Mouse (Mus musculus) liver, embryonic 11.5 days (tissue): ENCODE data around the gene B3glct. TPM values are rescaled to one million over a fixed set of nuclear protein-coding genes. Genes with fewer than 3 reads are reported as not detected.

ENCODE experiments used
- ATAC-seq: fragments of 200-750 bp; cut with Nextera tagmentation; replicated peaks from 2 replicates; pipeline ENCODE4 v1.8.0; 2017; ENCODE audit warnings: moderate number of reproducible peaks, mild to moderate bottlenecking, moderate TSS enrichment, moderate library complexity; ENCODE audit not compliant: low FRiP score
- DNase-seq: peaks from one replicate; pipeline ENCODE4 v3.0.0-alpha.2; 2017; ENCODE audit warnings: low spot score
- H3K27ac ChIP-seq: fragments of 300-500 bp; sonication (generic); 2 replicates; pipeline ENCODE4 v1.5.1; 2014; ENCODE audit warnings: mild to moderate bottlenecking, low read depth, low read length, control low read depth
- H3K27me3 ChIP-seq: fragments of 300-500 bp; sonication (generic); replicated peaks from 2 replicates; pipeline ENCODE4 v1.6.1; 2014; ENCODE audit warnings: low read length, mixed read lengths; ENCODE audit not compliant: control insufficient read depth, insufficient read depth
- H3K36me3 ChIP-seq: fragments of 300-500 bp; sonication (generic); 2 replicates; pipeline ENCODE4 v1.6.1; 2014; ENCODE audit warnings: mild to moderate bottlenecking, low read length, moderate library complexity, mixed read lengths; ENCODE audit not compliant: control insufficient read depth, insufficient read depth
- H3K4me1 ChIP-seq: fragments of 300-500 bp; sonication (generic); replicated peaks from 2 replicates; pipeline ENCODE4 v1.6.1; 2014; ENCODE audit warnings: low read length, mixed read lengths; ENCODE audit not compliant: control insufficient read depth, insufficient read depth
- H3K4me2 ChIP-seq: fragments of 300-500 bp; sonication (generic); 2 replicates; pipeline ENCODE4 v1.6.1; 2014; ENCODE audit warnings: mild to moderate bottlenecking, control low read depth, moderate library complexity
- H3K4me3 ChIP-seq: fragments of 300-500 bp; sonication (generic); 2 replicates; pipeline ENCODE4 v1.5.1; 2014; ENCODE audit warnings: low read depth, low read length, control low read depth
- H3K9ac ChIP-seq: fragments of 300-500 bp; sonication (generic); 2 replicates; pipeline ENCODE4 v1.6.1; 2014; ENCODE audit warnings: low read depth, low read length, control low read depth
- H3K9me3 ChIP-seq: fragments of 300-500 bp; sonication (generic); 2 replicates; pipeline ENCODE4 v1.6.1; 2016; ENCODE audit warnings: low read length, inconsistent platforms, mixed read lengths; ENCODE audit not compliant: control insufficient read depth
- WGBS: fragments of 180-500 bp; shearing (Covaris S2); extraction: QIAGEN DNeasy Blood & Tissue Kit; methylation state at CpG from one replicate; pipeline ENCODE4 v1.1.7; 2014; 5-methylcytosine and 5-hydroxymethylcytosine counted together
- polyA plus RNA-seq: library from polyadenylated mRNA; unstranded; fragments of >200 nt; fragmentation: Nextera tagmentation; extraction: Ambion mirVana; gene quantifications from 2 replicates; pipeline ENCODE4 v1.2.1, GENCODE M21; 2014

The B3glct gene
- polyA plus RNA-seq, 1 experiment from 2014 or later, result 13.2 TPM

DNA sequence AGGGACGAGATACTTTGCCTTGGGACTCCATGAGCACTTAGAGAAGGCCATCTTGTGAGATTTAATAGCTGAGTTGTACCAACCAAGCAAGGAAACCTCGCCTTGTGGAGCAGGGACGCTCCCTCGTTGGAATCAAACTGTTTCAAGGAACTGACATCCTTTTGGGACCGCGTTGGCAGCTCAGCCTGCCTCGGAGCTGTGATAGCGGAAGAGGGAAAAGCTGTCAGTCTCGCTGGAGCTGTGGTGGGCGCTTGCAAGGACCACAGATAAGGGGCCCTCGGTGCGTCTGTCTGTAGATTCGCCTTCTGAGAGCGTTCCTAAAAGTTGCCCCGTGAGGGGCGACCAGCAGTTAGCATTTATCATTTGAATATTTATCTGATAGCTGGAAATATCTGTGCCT is 35.8 kb downstream of the B3glct start:
- Histone ChIP-seq H3K27ac (no peak overlapping the region), H3K4me3 (no peak overlapping the region), H3K9ac (no peak overlapping the region), H3K4me2 (no peak overlapping the region), H3K27me3 (no peaks in the 10 kb centered on the region), H3K36me3 (peaks cover 2% of the 10 kb centered on the region; the same call in 1 of the 2 replicates), H3K4me1 (no peaks in the 10 kb centered on the region), H3K9me3 (0 out of 2 replicates have a peak, but pooled peaks cover 1% of the 10 kb centered on the region)
- WGBS, result 58% methylated on average over 16 of the region's 16 CpGs
- ATAC-seq (no peak), DNase-seq (no peak)

DNA sequence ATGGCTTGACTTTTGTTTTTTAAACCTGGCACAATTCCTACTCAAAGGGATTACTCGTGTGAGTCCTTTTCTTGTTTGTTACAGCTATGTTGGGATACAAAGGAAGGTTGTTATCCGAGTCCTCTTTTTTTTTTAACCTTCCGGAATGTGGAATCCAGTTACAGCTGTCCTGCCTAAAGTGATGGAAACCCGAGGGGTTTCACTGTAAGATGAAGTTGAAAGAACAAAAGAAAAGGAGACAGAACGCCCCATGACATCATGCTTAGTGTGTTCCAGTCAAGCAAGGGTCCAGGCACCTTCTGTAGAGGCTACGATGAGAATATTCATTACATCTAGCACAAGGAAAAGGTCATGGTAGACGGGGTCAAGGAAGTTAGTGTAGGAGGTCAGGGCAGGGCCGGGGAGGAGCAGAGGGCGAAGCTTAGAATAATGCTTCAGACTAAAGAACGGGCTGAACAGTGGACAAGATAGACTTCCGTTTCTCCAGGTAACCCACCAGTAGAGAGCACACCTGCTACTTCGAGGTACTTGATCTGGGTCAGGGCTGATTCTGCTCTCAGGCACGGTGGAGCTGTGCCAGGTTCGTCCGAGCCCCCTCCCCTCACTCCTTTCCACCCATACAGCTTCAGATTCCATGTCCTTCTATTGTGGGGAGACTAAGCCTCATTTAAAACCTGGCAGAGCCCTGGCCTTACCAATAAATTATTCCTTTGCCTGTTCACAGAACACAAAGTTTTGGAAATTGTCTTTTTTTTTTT is 37.7 kb downstream of the B3glct start:
- no peak overlapping the region for H3K4me3 ChIP-seq
- H3K27ac ChIP-seq, result no peak overlapping the region
- 71% methylated on average over 15 of the region's 15 CpGs for WGBS
- DNase-seq, result no peak
- no peaks in the 10 kb centered on the region for H3K9me3 ChIP-seq
- H3K9ac ChIP-seq, result no peak overlapping the region
- peaks cover 2% of the 10 kb centered on the region; the same call in 1 of the 2 replicates for H3K36me3 ChIP-seq
- H3K27me3 ChIP-seq, result no peaks in the 10 kb centered on the region
- H3K4me2 ChIP-seq, result no peak overlapping the region
- no peak for ATAC-seq
- no peaks in the 10 kb centered on the region for H3K4me1 ChIP-seq

DNA sequence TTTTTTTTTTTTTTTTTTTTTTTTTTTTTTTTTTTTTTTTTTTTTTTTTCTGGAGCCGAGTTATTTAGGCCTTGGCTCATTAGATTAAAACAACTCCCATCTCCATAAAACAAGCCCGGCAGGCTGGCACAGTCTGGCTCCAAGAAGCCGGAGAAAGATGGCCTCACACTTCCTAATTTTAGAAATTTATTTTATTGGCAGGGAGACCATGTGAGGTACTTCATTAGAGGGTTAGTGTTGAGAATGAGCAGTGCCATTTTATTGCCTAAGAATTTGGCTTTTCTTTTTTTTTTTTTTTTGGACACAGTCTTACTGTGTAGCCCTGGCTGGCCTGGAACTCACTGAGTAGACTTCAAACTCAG is 38.3 kb downstream of the B3glct start:
- no peak overlapping the region for H3K4me2 ChIP-seq
- no peaks in the 10 kb centered on the region for H3K9me3 ChIP-seq
- peaks cover 2% of the 10 kb centered on the region; the same call in 1 of the 2 replicates for H3K36me3 ChIP-seq
- H3K4me3 ChIP-seq, result no peak overlapping the region
- no peak overlapping the region for H3K9ac ChIP-seq
- 77% methylated on average over 3 of the region's 3 CpGs for WGBS
- no peaks in the 10 kb centered on the region for H3K4me1 ChIP-seq
- no peak overlapping the region for H3K27ac ChIP-seq
- DNase-seq (no peak), ATAC-seq (no peak)
- H3K27me3 ChIP-seq, result no peaks in the 10 kb centered on the region

DNA sequence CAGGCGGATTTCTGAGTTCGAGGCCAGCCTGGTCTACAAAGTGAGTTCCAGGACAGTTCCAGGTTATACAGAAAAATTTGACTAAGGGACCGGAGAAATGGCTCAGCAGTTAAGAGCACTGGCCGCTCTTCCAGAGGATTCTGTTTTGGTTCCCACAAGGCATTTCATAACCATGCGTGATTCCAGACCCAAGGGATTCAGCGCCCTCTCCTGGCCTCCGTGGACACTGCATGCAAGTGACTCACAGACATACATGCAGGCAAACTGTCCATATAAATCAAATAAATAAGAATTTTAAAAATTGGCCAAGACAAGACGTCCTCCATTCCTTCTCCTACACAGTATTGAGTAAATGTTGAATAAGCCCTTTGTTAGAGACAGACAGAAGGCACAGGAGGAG is 53.7 kb downstream of the B3glct start:
- Histone ChIP-seq H3K9ac (no peak overlapping the region), H3K9me3 (peaks cover 3% of the 10 kb centered on the region), H3K36me3 (peaks cover 6% of the 10 kb centered on the region; the same call in 1 of the 2 replicates), H3K27ac (no peak overlapping the region), H3K27me3 (no peaks in the 10 kb centered on the region), H3K4me1 (no peaks in the 10 kb centered on the region), H3K4me3 (no peak overlapping the region), H3K4me2 (no peak overlapping the region)
- ATAC-seq (no peak), DNase-seq (no peak)
- 86% methylated on average over 8 of the region's 8 CpGs for WGBS

DNA sequence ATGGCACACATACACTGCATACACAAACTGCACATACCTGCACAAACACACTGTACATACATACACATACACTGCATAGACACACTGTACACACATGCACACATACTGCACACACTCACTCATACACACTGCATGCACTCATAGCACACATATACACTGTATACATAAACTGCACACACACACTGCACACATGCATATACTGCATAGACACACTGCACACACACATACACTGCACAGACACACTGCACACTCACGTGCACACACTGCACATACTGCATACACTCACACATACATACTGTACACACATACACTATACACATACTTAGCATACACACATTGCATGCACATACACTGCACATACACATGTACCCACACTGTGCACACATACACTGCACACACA is 59.2 kb downstream of the B3glct start:
- Histone ChIP-seq H3K27ac (no peak overlapping the region), H3K9ac (no peak overlapping the region), H3K4me1 (no peaks in the 10 kb centered on the region), H3K4me3 (no peak overlapping the region), H3K9me3 (peaks cover 5% of the 10 kb centered on the region), H3K36me3 (peaks cover 6% of the 10 kb centered on the region; the same call in 1 of the 2 replicates), H3K4me2 (no peak overlapping the region), H3K27me3 (no peaks in the 10 kb centered on the region)
- WGBS, result 91% methylated on average over 1 of the region's 1 CpGs
- ATAC-seq, result 0 out of 2 replicates have a peak, but pooled peaks have one; percentile 15
- no peak for DNase-seq

DNA sequence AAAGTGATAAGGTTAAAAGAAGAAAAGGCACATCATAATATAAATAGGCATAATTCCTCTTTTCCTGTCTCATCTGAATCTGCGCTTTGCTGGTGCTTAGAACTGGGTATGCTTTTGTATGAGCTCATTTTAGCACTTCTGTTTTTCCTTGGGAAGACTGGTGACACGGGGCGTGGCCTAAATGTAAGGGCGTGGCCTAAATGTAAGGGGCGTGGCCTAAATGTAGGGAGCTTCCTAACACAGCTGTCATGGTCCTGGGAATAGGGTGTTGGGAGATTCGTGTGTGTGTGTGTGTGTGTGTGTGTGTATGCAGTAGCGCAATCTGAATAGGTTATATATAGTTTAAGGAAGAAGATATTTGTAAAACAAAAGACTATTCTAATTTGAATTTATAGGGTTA is 62.1 kb downstream of the B3glct start:
- H3K36me3 ChIP-seq, result peaks cover 4% of the 10 kb centered on the region; the same call in 1 of the 2 replicates
- H3K9me3 ChIP-seq, result 0 out of 2 replicates have a peak, but pooled peaks cover 2% of the 10 kb centered on the region
- H3K9ac ChIP-seq, result no peak overlapping the region
- H3K27ac ChIP-seq, result no peak overlapping the region
- DNase-seq (no peak), ATAC-seq (no peak)
- H3K4me2 ChIP-seq, result no peak overlapping the region
- no peak overlapping the region for H3K4me3 ChIP-seq
- 85% methylated on average over 7 of the region's 7 CpGs for WGBS
- H3K4me1 ChIP-seq, result no peaks in the 10 kb centered on the region
- no peaks in the 10 kb centered on the region for H3K27me3 ChIP-seq

DNA sequence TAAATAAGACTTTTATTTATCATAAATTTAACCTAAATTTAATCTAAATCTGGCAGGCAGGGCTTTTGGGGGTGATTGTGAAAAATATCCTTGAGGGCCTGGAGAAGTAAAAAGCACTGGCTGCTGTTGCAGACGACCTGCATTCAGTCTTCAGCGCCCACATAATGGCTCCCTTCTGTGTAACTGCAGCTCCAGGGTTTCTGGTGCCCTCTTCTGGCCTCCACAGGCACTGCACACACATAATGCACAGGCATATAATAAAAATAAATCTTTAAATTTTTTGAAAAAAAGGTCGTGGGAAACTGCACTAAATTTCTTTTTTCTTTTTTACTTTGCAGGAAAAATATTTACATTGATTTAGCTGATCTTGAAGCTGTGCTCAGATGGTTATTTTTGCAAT is 62.7 kb downstream of the B3glct start:
- 73% methylated on average over 3 of the region's 3 CpGs for WGBS
- ATAC-seq, result no peak
- no peak overlapping the region for H3K4me3 ChIP-seq
- H3K4me1 ChIP-seq, result no peaks in the 10 kb centered on the region
- 0 out of 2 replicates have a peak, but pooled peaks cover 2% of the 10 kb centered on the region for H3K9me3 ChIP-seq
- H3K9ac ChIP-seq, result no peak overlapping the region
- peaks cover 4% of the 10 kb centered on the region; the same call in 1 of the 2 replicates for H3K36me3 ChIP-seq
- H3K4me2 ChIP-seq, result no peak overlapping the region
- H3K27me3 ChIP-seq, result no peaks in the 10 kb centered on the region
- no peak for DNase-seq
- no peak overlapping the region for H3K27ac ChIP-seq

DNA sequence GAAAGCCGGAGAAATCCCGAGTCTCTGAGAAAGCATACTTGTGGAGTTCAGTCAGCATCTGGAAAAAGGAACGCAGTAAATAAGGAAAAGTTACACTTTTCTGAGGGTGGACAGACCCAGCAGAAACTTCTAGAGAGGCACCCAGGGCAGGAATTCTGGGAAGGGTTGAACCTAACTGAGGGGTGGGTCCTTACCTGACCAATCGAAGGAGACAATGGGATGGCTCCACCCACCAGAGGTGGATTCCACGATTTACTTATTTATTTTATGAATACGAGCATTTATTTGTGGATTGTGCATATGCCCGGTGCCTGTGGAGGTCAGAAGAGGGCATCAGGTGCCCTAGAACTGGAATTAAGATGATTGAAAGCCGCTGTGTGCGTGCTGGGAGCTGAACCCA is 64.3 kb downstream of the B3glct start:
- WGBS, result 91% methylated on average over 9 of the region's 9 CpGs
- Histone ChIP-seq H3K4me3 (no peak overlapping the region), H3K9ac (no peak overlapping the region), H3K36me3 (no peaks in the 10 kb centered on the region; the same call in 1 of the 2 replicates), H3K27ac (no peak overlapping the region), H3K27me3 (no peaks in the 10 kb centered on the region), H3K4me2 (no peak overlapping the region), H3K4me1 (no peaks in the 10 kb centered on the region), H3K9me3 (0 out of 2 replicates have a peak, but pooled peaks cover 2% of the 10 kb centered on the region)
- ATAC-seq (no peak), DNase-seq (no peak)

DNA sequence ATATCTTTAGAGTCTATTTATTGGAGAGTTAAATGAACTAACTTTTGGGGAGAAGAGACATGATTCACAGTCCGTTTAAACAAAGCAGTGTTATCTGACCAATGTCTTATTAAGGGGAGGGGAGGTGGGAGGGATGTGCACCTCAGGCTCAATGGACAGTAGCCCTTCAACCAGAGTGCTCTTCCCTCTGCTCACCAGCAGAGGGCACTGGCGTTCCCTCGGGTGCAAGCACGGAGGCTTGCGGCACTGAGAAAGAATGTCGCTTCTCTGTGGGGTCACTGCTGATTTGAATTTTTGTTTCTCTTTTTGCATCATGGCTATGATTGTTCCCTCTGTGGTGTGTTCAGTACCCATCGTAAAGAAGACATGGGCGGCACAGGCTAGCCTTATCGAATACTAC is 67.0 kb downstream of the B3glct start:
- DNase-seq (no peak), ATAC-seq (no peak)
- WGBS, result 88% methylated on average over 9 of the region's 9 CpGs
- Histone ChIP-seq H3K27me3 (no peaks in the 10 kb centered on the region), H3K4me1 (no peaks in the 10 kb centered on the region), H3K27ac (no peak overlapping the region), H3K9ac (no peak overlapping the region), H3K9me3 (0 out of 2 replicates have a peak, but pooled peaks cover 2% of the 10 kb centered on the region), H3K4me3 (no peak overlapping the region), H3K4me2 (no peak overlapping the region), H3K36me3 (no peaks in the 10 kb centered on the region)
